Mouse (Mus musculus): ENCODE measurements at regions not wholly inside any gene's neighbourhood (a gene's known extent, or its start where the extent isn't known, plus 50 kb on each side); places are given as distances from the start of the nearest gene placed in this dataset.

DNA sequence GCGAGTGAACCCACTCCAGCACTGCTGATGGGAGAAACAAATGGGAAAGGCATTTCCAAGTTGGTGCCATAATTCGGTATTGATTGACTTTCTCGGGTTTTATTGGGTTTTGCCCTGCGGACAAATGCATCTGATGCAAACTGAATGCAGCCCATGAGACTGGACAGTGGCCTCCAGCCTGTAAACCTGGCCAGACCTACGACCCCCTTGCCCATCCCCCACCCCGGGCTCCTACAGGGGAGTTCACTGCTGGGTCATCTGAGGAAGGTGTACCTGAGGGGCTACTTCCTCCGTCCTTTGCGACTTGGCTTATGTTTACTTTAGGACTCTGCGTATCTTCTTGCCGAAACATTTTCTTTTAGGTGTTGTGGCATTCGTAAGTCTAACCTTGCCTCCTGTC is 262.3 kb upstream of the Irx2 start:
- TF ChIP-seq POLR2A (IDR thresholded peaks at IDR 0.05; ENCODE audit: low read depth, low read length) = no peak
- no peak for TF ChIP-seq CTCF (conservative IDR thresholded peaks at IDR 0.05; ENCODE audit: insufficient read depth, insufficient read length, low read depth, low read length)
